Comparison of ENCODE assay signal across 8 mouse cellular contexts in the genomic region with DNA sequence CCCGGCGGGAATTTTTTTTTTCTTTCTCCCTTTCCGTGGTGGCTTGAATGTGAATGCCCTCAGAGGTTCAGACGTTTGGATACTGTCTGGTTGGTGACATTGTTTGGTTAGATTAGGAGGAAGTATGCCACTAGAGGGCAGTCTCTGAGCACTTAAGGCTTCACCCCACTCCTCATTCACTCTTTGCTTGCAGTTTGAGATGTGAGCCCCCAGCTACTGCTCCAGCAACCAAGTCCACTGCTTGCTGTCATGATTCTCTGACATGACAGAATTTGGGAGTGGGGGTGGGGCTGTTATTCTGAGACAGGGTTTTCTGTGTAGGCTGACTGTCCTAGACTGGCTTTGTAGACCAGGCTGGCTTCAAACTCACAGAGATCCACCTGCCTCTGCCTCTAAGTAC. TPM values are rescaled to one million over a fixed set of nuclear protein-coding genes. Genes with fewer than 3 reads are reported as not detected.
A peak's percentile ranks its signal among the peaks of the same experiment; 100 is the strongest.
DNase-seq lines count a peak whose midpoint lies in the region; ATAC-seq and TF ChIP-seq lines count a peak whose summit lies in the region.

No protein-coding gene starts in this region.

- no peak overlapping the region for H3K4me3 ChIP-seq in neural tube, embryonic 11.5 days (ENCODE audit: low read depth, low read length)
- no peak overlapping the region for H3K4me3 ChIP-seq in liver, postnatal 0 days (ENCODE audit: low read depth, low read length)

- H3K4me2 ChIP-seq in neural tube, embryonic 11.5 days (ENCODE audit: low read depth) = no peak overlapping the region
- H3K4me2 ChIP-seq in liver, postnatal 0 days (ENCODE audit: low read depth, low read length) = no peak overlapping the region

- no peaks in the 10 kb centered on the region for H3K27me3 ChIP-seq in neural tube, embryonic 11.5 days (ENCODE audit: control insufficient read depth, insufficient read depth, low read length)
- H3K27me3 ChIP-seq in liver, postnatal 0 days (ENCODE audit: insufficient read depth, low read length) = no peaks in the 10 kb centered on the region

- H3K9me3 ChIP-seq in neural tube, embryonic 11.5 days (ENCODE audit: control insufficient read depth, low read length) = no peaks in the 10 kb centered on the region
- H3K9me3 ChIP-seq in liver, postnatal 0 days (ENCODE audit: low read length) = no peaks in the 10 kb centered on the region

- H3K4me1 ChIP-seq in neural tube, embryonic 11.5 days (ENCODE audit: control insufficient read depth, insufficient read depth, low read length) = no peaks in the 10 kb centered on the region
- no peaks in the 10 kb centered on the region for H3K4me1 ChIP-seq in liver, postnatal 0 days (ENCODE audit: insufficient read depth)

- TF ChIP-seq EP300 in liver, postnatal 0 days (IDR thresholded peaks at IDR 0.05; ENCODE audit: low read depth) = no peak

- no peak for ATAC-seq in neural tube, embryonic 11.5 days (ENCODE audit: insufficient read depth, low FRiP score, low TSS enrichment)
- ATAC-seq in liver, postnatal 0 days = no peak

- TF ChIP-seq CTCF in liver, postnatal 0 days (IDR thresholded peaks at IDR 0.05; ENCODE audit: low read depth) = peak; percentile 69

- no peak overlapping the region for H3K9ac ChIP-seq in neural tube, embryonic 11.5 days (ENCODE audit: low read length)
- no peak overlapping the region for H3K9ac ChIP-seq in liver, postnatal 0 days (replicated peaks)

- whole genome bisulfite sequencing in neural tube, embryonic 11.5 days = 14% methylated on average over 4 of the region's 4 CpGs
- WGBS in liver, postnatal 0 days (ENCODE audit: insufficient replicate concordance) = 13% methylated on average over 4 of the region's 4 CpGs

- H3K27ac ChIP-seq in neural tube, embryonic 11.5 days (ENCODE audit: low read depth, low read length) = no peak overlapping the region
- no peak overlapping the region for H3K27ac ChIP-seq in liver, postnatal 0 days (ENCODE audit: low read depth)

- no peaks in the 10 kb centered on the region for H3K36me3 ChIP-seq in neural tube, embryonic 11.5 days (ENCODE audit: control insufficient read depth, insufficient read depth, low read length)
- H3K36me3 ChIP-seq in liver, postnatal 0 days (replicated peaks; ENCODE audit: insufficient read depth, low read length) = no peaks in the 10 kb centered on the region

- peak; percentile 89 for DNase-seq in heart, adult 11 months
- DNase-seq in heart, adult 8-10 months (ENCODE audit: low spot score) = no peak
- peak; percentile 46 for DNase-seq in neural tube, embryonic 11.5 days (ENCODE audit: low spot score)
- no peak for DNase-seq in neural tube, embryonic 10.5 days (ENCODE audit: extremely low spot score, low spot score)
- peak; percentile 50 for DNase-seq in c-Kit-positive CD71-negative TER-119-negative erythroid progenitor cells, embryonic 14.5 days (ENCODE audit: low read depth)
- no peak for DNase-seq in liver, postnatal 0 days
- peak; percentile 21 for DNase-seq in thymus, postnatal 25 days
- no peak for DNase-seq in adrenal gland, adult 8-10 months

RNA-seq across cellular contexts. Expression of a gene that starts 12.9 kb away (rescaled TPM):
- 10 to 100 TPM; 35.8 to 43.1 (median 39.7) TPM for total RNA-seq in heart, adult 8-10 months (2022)
- 19.7 and 20.6 TPM in 2 replicates for polyA plus RNA-seq in neural tube, embryonic 11.5 days (2014; fragmentation: Nextera tagmentation; extraction: Ambion mirVana)
- 6.5 and 8.5 TPM in 2 replicates for polyA plus RNA-seq in liver, postnatal 0 days (2015; fragmentation: Nextera tagmentation; extraction: Ambion mirVana)
- total RNA-seq in adrenal gland, adult 8-10 months (2022) = 10 to 100 TPM; 45.5 to 52.4 (median 47.4) TPM

RNA-seq across cellular contexts. Expression of a gene that starts 17.0 kb away (rescaled TPM):
- total RNA-seq in heart, adult 8-10 months (2022) = 10 to 100 TPM; 52.7 to 66.9 (median 61.3) TPM
- 33.2 and 35.2 TPM in 2 replicates for polyA plus RNA-seq in neural tube, embryonic 11.5 days (2014; fragmentation: Nextera tagmentation; extraction: Ambion mirVana)
- 24.8 and 25.4 TPM in 2 replicates for polyA plus RNA-seq in liver, postnatal 0 days (2015; fragmentation: Nextera tagmentation; extraction: Ambion mirVana)
- 10 to 100 TPM; 31.2 to 44.5 (median 39.4) TPM for total RNA-seq in adrenal gland, adult 8-10 months (2022)

RNA-seq across cellular contexts. Expression of a gene that starts 32.0 kb away (rescaled TPM):
- 100 to 1,000 TPM; 107 to 313 (median 216) TPM for total RNA-seq in heart, adult 8-10 months (2022)
- 0.72 and 0.87 TPM in 2 replicates for polyA plus RNA-seq in neural tube, embryonic 11.5 days (2014; fragmentation: Nextera tagmentation; extraction: Ambion mirVana)
- polyA plus RNA-seq in liver, postnatal 0 days (2015; fragmentation: Nextera tagmentation; extraction: Ambion mirVana) = not detected in 2 replicates
- total RNA-seq in adrenal gland, adult 8-10 months (2022) = under 1 TPM in 1 of 4 experiments, not detected in 3; 0.40 TPM

RNA-seq across cellular contexts. Expression of a gene that starts 46.9 kb away (rescaled TPM):
- total RNA-seq in heart, adult 8-10 months (2022) = 1,000 to 10,000 TPM; 1,499 to 1,940 (median 1,728) TPM
- 1.2 and 2.9 TPM in 2 replicates for polyA plus RNA-seq in neural tube, embryonic 11.5 days (2014; fragmentation: Nextera tagmentation; extraction: Ambion mirVana)
- polyA plus RNA-seq in liver, postnatal 0 days (2015; fragmentation: Nextera tagmentation; extraction: Ambion mirVana) = 0.13 TPM in 1 of 2 replicates, not detected in the other
- total RNA-seq in adrenal gland, adult 8-10 months (2022) = not detected

RNA-seq across cellular contexts. Expression of a gene that starts 49.1 kb away (rescaled TPM):
- total RNA-seq in heart, adult 8-10 months (2022) = 100 to 1,000 TPM; 664 to 803 (median 747) TPM
- 47.5 and 50.0 TPM in 2 replicates for polyA plus RNA-seq in neural tube, embryonic 11.5 days (2014; fragmentation: Nextera tagmentation; extraction: Ambion mirVana)
- 12.3 and 14.1 TPM in 2 replicates for polyA plus RNA-seq in liver, postnatal 0 days (2015; fragmentation: Nextera tagmentation; extraction: Ambion mirVana)
- 100 to 1,000 TPM; 119 to 236 (median 168) TPM for total RNA-seq in adrenal gland, adult 8-10 months (2022)

Comparison
In these comparisons a context has a peak if more than half of its experiments do, and no peak if none do; other contexts are left out.
1. DNase-seq: peak in heart, adult 11 months (single experiment), neural tube, embryonic 11.5 days (single experiment), c-Kit-positive CD71-negative TER-119-negative erythroid progenitor cells, embryonic 14.5 days (single experiment) and thymus, postnatal 25 days (single experiment); none in heart, adult 8-10 months (single experiment), neural tube, embryonic 10.5 days (single experiment), liver, postnatal 0 days (single experiment) and adrenal gland, adult 8-10 months (single experiment).
2. RNA of a gene that starts 32.0 kb away (total RNA-seq): 107 to 313 TPM in heart, adult 8-10 months; 0.40 TPM in adrenal gland, adult 8-10 months; every median in the first group is over 10 times any median in the second.